Mouse (Mus musculus) heart, embryonic 14.5 days (tissue): ENCODE results near the gene Tnfaip6. TPM values are rescaled to one million over a fixed set of nuclear protein-coding genes. Genes with fewer than 3 reads are reported as not detected.

Source experiments
- ATAC-seq: fragments of 200-750 bp; cut with Nextera tagmentation; 2 replicates; pipeline ENCODE4 v1.8.0; 2017; ENCODE audit warnings: low read depth, moderate TSS enrichment; ENCODE audit not compliant: insufficient number of reproducible peaks, insufficient read depth, low FRiP score
- H3K27ac ChIP-seq, 2 experiments: fragments of 200-500 bp in 1 of 2; fragments of 300-500 bp in 1 of 2; sonication (generic) in 1 of 2; replicated peaks in 1 of 2; 2 replicates each; pipeline ENCODE4 v1.5.1; 2012 to 2014; ENCODE audit warnings: low read depth in 2 of 2, low read length in 2 of 2, control low read depth in 1 of 2, mild to moderate bottlenecking in 1 of 2, mixed read lengths in 1 of 2; ENCODE audit not compliant: control insufficient read depth in 1 of 2, insufficient read depth in 1 of 2
- H3K27me3 ChIP-seq: fragments of 300-500 bp; sonication (generic); 2 replicates; pipeline ENCODE4 v1.6.1; 2014; ENCODE audit warnings: mild to moderate bottlenecking, low read length, control low read depth; ENCODE audit not compliant: control insufficient read depth, insufficient read depth
- H3K36me3 ChIP-seq: fragments of 300-500 bp; sonication (generic); 2 replicates; pipeline ENCODE4 v1.6.1; 2014; ENCODE audit warnings: mild to moderate bottlenecking, control low read depth, low read length, mixed read lengths; ENCODE audit not compliant: control insufficient read depth, insufficient read depth
- H3K4me1 ChIP-seq, 2 experiments: fragments of 200-500 bp in 1 of 2; fragments of 300-500 bp in 1 of 2; sonication (generic) in 1 of 2; 2 replicates each; pipeline ENCODE4 v1.6.1; 2012 to 2014; ENCODE audit warnings: low read length in 2 of 2, control low read depth in 1 of 2, mixed read lengths in 1 of 2; ENCODE audit not compliant: control insufficient read depth in 2 of 2, insufficient read depth in 2 of 2
- H3K4me2 ChIP-seq: fragments of 300-500 bp; sonication (generic); 2 replicates; pipeline ENCODE4 v1.6.1; 2014; ENCODE audit warnings: mild to moderate bottlenecking, low read length
- H3K4me3 ChIP-seq, 2 experiments: fragments of 200-500 bp in 1 of 2; fragments of 300-500 bp in 1 of 2; sonication (generic) in 1 of 2; 2 replicates each; pipeline ENCODE4 v1.5.1; 2012 to 2014; ENCODE audit warnings: low read length in 2 of 2, mild to moderate bottlenecking in 2 of 2, control low read depth in 1 of 2, low read depth in 1 of 2, moderate library complexity in 1 of 2; ENCODE audit not compliant: control insufficient read depth in 1 of 2, insufficient read depth in 1 of 2
- H3K9ac ChIP-seq: fragments of 300-500 bp; sonication (generic); 2 replicates; pipeline ENCODE4 v1.6.1; 2014; ENCODE audit warnings: mild to moderate bottlenecking, low read length
- H3K9me3 ChIP-seq: fragments of 300-500 bp; sonication (generic); 2 replicates; pipeline ENCODE4 v1.6.1; 2016; ENCODE audit warnings: low read length, control low read depth; ENCODE audit not compliant: control insufficient read depth
- WGBS: fragments of 180-500 bp; shearing (Covaris S2); extraction: QIAGEN DNeasy Blood & Tissue Kit; methylation state at CpG from one replicate; pipeline ENCODE4 v1.1.7; 2014; 5-methylcytosine and 5-hydroxymethylcytosine counted together
- polyA plus RNA-seq: library from polyadenylated mRNA; unstranded; fragments of >200 nt; fragmentation: Nextera tagmentation; extraction: Ambion mirVana; gene quantifications from 2 replicates; pipeline ENCODE4 v1.2.1, GENCODE M21; 2014

Gene Tnfaip6
- polyA plus RNA-seq, 1 experiment from 2014 or later = 2.5 TPM

DNA sequence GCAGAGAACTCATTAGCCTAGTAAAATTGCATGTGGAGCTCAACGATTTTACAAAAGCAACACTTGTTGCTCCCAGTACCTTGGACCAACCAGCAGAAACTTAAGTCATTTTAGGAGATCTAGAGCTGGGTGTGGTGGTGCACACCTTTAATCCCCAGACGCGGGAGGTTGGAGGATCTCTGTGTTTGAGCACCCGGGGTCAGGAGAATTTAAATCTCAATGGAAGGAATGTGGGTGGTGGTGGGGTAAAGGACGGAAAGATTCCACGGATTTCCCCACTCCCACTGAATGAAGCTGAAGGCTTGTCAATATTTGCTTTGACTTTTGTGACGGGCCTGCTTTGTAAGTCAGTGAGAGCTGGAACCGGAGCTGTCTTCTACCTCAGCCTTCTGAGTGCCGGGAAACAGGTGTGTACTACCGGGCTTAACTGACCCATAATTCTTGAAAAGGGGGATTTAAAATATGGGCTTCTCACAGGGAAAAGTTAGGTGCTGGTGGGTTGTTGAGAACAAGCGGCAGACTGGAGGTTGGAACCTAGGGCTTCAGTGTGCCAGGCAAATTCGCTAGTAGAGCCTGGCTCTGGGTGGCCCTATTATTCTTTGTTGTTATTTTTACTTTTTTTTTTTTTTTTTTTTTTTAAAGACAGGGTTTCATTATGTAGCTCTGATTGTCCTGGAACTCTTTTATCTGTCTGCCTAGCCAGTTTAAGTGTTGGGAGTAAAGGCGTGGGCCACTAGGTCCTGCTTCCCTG is 33.6 kb downstream of the Tnfaip6 start:
- Histone ChIP-seq H3K4me1 (peaks cover 0 to 15% of the 10 kb centered on the region in 2 experiments; a peak in 2 of 4 replicates), H3K27ac (no peak overlapping the region), H3K9ac (peak overlapping the region; percentile 98; the same call in 1 of the 2 replicates), H3K36me3 (peaks cover 22% of the 10 kb centered on the region), H3K4me2 (peak overlapping the region; percentile 66), H3K9me3 (no peaks in the 10 kb centered on the region), H3K4me3 (0 out of 4 replicates have a peak overlapping the region, but pooled peaks of 1 of the 2 experiments have one; percentile 99), H3K27me3 (no peaks in the 10 kb centered on the region)
- WGBS = 66% methylated on average over 13 of the region's 13 CpGs
- no peak for ATAC-seq

DNA sequence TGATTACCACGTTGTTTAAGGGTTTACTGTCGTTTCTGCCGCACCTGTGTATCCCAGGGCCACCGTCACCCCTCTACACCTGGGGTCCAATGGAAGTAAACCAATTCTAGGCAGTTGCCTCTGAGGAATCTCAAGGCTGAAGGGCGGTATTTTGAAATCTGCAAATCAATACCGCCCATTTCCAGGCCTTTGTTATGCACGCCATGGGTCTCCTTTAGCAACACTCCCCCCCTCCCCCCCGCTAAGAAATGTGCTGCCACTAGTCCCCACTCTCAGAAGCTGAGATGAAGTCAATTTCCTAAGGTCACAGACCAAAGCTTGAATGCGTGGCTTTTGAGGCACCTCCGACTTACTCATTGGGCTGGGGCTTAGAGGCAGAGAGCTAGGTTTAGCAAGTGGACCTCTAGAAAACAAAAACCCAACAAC is 34.3 kb downstream of the Tnfaip6 start:
- H3K27me3 ChIP-seq = no peaks in the 10 kb centered on the region
- WGBS = 7% methylated on average over 10 of the region's 10 CpGs

GRCm38 (mm10) chr2:52072491-52073140 is 34.8 kb downstream of the Tnfaip6 start, which contains the start of gene Rif1:
Rif1 (plus strand) TSS chr2:52072832.
- Histone ChIP-seq H3K4me3 (peak within 1 kb of the TSS; percentile 92 to 99), H3K4me2 (peak within 1 kb of the TSS; percentile 66), H3K4me1 (peaks cover 0 to 15% of the 10 kb centered on the region in 2 experiments; a peak in 2 of 4 replicates), H3K9ac (peak within 1 kb of the TSS; percentile 98), H3K27me3 (no peaks in the 10 kb centered on the region), H3K27ac (peak within 1 kb of the TSS; percentile 60 to 77; a peak in 3 of 4 replicates), H3K36me3 (peaks cover 34% of the 10 kb centered on the region), H3K9me3 (no peaks in the 10 kb centered on the region)
- under 1% methylated on average over 46 of the region's 72 CpGs for WGBS
- ATAC-seq = peak; percentile 94

More for the DNA sequence above, 34.3 kb downstream of the Tnfaip6 start:
- Histone ChIP-seq H3K9ac (peak overlapping the region; percentile 98), H3K27ac (peak overlapping the region in 1 of 2 experiments; percentile 77; a peak in 2 of 4 replicates), H3K4me1 (peaks cover 0 to 15% of the 10 kb centered on the region in 2 experiments; a peak in 2 of 4 replicates), H3K36me3 (peaks cover 29% of the 10 kb centered on the region), H3K4me2 (peak overlapping the region; percentile 66), H3K9me3 (no peaks in the 10 kb centered on the region), H3K4me3 (peak overlapping the region; percentile 92 to 99)
- no peak for ATAC-seq

DNA sequence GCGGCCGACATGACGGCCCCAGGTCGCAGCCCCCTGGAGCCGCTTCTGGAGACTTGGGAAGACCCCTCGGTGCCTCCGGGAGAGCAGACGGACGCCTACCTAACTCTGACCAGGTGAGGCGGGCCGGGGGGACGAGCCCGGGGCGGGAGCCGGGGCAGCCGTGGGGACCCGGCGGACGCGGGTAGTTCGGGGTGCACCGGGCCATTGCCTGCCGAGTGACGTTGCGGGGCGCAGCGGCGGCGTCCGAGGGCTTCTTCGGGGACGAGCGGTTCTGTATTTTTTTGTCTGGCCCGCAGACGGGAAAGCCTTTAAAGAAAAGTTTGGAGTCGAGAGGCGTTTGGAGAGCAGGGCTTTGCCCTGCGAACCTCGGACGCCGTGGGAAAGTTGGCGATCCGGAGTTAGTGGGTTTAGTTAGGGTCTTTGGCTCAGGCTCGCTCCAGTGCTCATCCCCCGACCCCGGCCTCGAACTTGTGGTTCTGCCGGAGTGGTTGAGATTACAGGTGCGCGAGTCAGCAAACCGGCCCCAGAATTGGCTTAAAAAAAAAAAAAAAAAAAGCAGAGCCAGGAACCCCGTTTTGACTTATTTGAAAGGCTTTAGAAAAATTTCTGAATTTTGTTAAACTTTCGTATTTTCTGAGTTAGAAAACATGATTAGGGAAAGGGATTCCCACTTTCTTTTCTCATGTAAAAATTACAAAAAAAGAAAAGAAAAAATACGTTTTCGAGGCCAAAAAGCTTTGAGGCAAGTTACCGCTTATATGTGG is 35.5 kb downstream of the Tnfaip6 start:
- peak; percentile 41 for ATAC-seq
- 2% methylated on average over 54 of the region's 56 CpGs for WGBS
- H3K36me3 ChIP-seq = peaks cover 42% of the 10 kb centered on the region
- H3K27me3 ChIP-seq = no peaks in the 10 kb centered on the region
- H3K9ac ChIP-seq = peak overlapping the region; percentile 98
- peak overlapping the region; percentile 60 to 77; a peak in 3 of 4 replicates for H3K27ac ChIP-seq
- H3K4me1 ChIP-seq = peaks cover 0 to 15% of the 10 kb centered on the region in 2 experiments; a peak in 2 of 4 replicates
- peak overlapping the region; percentile 66 for H3K4me2 ChIP-seq
- no peaks in the 10 kb centered on the region for H3K9me3 ChIP-seq
- peak overlapping the region; percentile 92 to 99 for H3K4me3 ChIP-seq

GRCm38 (mm10) chr2:52078666-52079065 is 40.9 kb downstream of the Tnfaip6 start:
- Histone ChIP-seq H3K27me3 (no peaks in the 10 kb centered on the region), H3K9ac (no peak overlapping the region), H3K4me3 (no peak overlapping the region), H3K36me3 (peaks cover 94% of the 10 kb centered on the region), H3K4me1 (peaks cover 0 to 10% of the 10 kb centered on the region in 2 experiments; a peak in 2 of 4 replicates), H3K9me3 (no peaks in the 10 kb centered on the region), H3K4me2 (no peak overlapping the region), H3K27ac (no peak overlapping the region)
- no peak for ATAC-seq
- WGBS = 95% methylated on average over 2 of the region's 2 CpGs

DNA sequence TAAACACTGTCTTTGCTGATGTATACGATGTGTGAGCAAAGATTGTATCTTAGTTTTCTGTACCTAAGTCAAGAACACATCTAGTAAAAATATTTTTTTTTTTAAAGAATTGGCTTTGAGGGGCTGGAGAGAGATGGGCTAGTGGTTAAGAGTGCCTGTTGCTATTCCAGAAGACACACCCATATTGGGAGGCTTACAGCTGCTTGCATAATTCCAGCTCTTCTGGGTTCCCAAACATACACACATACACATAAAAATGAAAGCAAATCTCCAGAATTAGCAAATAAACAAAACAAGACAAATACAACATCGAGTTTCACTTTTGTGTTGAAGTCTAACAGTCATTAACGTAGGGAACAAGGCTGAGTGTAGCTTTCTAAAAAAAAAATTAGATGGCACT is 46.2 kb downstream of the Tnfaip6 start:
- Histone ChIP-seq H3K27ac (no peak overlapping the region), H3K4me2 (no peak overlapping the region), H3K9me3 (no peaks in the 10 kb centered on the region), H3K27me3 (no peaks in the 10 kb centered on the region), H3K9ac (no peak overlapping the region), H3K4me1 (no peaks in the 10 kb centered on the region; a peak in 1 of 4 replicates), H3K4me3 (no peak overlapping the region), H3K36me3 (peaks cover 94% of the 10 kb centered on the region)
- ATAC-seq = no peak
- 92% methylated on average over 3 of the region's 3 CpGs for WGBS

GRCm38 (mm10) chr2:52084571-52084970 is 46.8 kb downstream of the Tnfaip6 start:
- Histone ChIP-seq H3K27me3 (no peaks in the 10 kb centered on the region), H3K9me3 (no peaks in the 10 kb centered on the region), H3K4me3 (no peak overlapping the region), H3K4me2 (no peak overlapping the region), H3K9ac (no peak overlapping the region), H3K27ac (no peak overlapping the region), H3K4me1 (no peaks in the 10 kb centered on the region; a peak in 1 of 4 replicates), H3K36me3 (peaks cover 94% of the 10 kb centered on the region)
- WGBS = 92% methylated on average over 2 of the region's 2 CpGs
- ATAC-seq = no peak
